Mouse (Mus musculus) 3T3-L1 (cell line): ENCODE results near the gene St8sia2.
"Not testable (repeated sequence)": the region's sequence is repeated elsewhere in the genome, so short reads cannot be mapped to it uniquely, and the experiment has no call there.

Experiments
- DNase-seq: peaks from one replicate; pipeline ENCODE4 v3.0.0-alpha.2; 2015; ENCODE audit warnings: low read depth, low spot score

St8sia2 gene

DNA sequence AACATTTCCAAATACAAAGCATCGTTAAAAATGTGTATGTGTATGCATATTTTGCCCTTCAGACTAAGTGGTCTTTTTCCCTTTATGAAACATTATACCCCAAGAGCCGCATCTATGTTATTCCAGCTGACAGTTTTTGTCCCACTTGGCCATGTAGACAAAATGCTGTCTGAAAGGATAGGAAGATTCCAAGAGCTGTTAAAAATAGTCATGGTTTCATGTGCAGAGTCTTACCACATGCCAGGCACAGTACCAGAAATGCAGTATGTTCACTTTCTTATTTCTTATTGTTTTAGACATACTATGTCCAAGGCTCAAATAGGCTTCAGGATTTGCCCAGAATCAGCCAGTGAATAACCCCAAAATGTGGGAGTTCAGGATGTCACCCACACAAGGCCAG, 24.1 kb downstream of the St8sia2 start:
- DNase-seq, result no peak

DNA sequence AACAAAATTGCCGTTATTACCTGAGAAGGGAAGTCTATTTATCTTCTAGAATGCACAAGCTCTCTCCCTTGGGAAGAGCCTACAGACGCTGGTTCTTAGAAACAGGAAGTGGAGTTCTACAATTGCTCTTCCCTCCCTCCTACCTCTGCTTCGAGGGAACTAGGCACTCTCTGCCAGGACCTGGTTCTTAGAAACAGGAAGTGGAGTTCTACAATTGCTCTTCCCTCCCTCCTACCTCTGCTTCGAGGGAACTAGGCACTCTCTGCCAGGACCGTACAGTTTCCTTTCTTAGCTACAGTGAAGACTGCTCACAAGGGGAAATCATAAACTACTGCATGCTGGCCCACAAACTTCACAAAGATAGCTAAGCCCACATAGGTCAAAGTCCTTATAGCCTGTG, 41.3 kb downstream of the St8sia2 start:
- not testable (repeated sequence) for DNase-seq

DNA sequence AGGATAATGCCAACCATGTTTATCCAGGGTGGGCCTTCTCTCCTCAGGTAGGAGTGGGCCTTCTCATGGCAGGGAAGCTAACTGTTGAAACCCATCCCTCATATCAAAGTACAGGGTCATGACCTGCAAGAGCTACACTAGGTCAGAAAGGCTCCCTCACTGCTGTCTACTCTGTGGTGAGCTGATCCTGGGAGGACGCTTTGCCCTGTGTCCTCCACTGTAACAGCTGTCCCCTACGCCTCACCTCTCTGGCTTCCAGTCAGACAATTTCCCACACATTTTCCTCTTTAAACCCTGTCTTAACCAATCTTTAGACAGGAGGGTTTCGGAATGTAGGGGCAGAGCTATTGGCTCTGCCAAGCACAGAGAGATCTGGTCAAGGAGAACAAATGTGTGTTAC, 48.3 kb downstream of the St8sia2 start:
- DNase-seq, result no peak

DNA sequence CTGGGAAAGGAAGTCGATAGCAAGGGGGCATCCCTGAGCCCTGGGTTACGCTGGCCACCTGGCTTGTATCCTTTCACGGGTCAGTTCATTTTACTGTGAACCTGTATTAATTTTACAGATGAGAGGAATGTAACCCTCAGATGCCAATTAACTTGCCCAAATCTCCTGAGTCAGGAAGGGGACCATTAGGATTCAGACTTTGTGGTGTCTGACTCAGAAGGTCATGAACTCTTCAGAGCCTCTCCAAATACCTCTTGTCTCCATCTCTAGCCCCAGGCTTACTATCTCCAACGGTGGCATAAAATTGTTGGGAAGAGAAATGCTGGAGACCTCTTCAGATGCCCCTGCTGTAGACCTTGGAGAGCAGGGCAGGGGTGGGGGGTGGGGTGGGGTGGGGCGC, 51.1 kb downstream of the St8sia2 start:
- peak; percentile 68 for DNase-seq

DNA sequence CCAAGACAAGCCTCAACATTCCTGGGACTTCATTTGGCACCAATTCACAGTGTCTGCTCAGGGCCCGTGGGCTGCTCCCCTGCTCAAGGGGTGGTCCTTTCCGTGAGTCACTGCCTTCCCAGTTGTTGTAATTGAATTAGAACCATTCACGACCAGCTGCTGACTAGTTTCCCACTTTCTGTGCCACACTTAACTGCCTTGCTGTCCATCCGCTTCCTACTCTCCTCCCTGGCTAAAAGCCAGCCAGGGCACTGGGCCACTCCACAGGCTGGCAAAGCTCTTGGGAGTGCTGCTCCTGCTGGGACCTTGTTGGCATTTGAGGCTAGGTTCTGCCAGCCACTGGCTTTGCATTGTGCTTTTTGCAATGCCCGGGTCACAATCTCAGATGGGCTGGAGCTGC, 59.0 kb downstream of the St8sia2 start:
- DNase-seq, result peak; percentile 7

DNA sequence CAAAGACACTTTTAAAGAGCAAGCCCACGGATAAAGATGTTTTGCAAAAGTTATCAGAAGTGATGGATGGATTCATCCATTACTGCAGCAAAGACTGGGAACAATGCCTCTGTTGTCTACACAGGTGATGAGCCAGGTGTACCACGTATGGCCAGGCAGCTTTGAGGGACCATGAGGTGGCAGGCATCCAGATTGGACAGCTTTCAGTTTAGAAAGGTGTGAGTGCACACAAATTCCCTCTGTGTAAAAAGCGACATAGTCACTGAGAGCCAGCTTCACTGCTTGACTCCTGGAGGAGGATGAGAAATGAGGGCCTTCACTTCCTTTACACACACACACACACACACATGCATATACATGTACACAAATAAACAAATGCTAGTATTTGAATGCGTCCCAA, 60.4 kb downstream of the St8sia2 start:
- DNase-seq, result no peak

DNA sequence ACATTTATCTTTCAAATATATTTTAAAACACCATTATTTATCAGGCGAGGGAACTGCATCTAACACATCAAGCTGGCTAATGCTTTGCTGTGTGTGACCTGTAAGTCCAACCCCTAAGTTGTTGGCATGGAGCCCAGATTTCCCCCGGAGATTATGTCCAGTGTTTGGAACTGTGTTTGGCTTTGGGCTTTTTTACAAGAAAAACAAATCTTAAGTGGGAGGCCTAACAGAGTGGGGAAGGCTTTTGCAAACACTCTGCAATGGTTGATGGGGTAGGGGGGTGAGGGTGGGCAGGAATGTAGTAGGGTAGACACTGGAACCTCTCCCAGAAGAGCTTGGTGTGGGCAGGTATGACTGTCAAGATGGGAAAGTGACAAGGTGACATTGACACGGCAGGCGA, 71.8 kb downstream of the St8sia2 start:
- DNase-seq, result peak; percentile 56

DNA sequence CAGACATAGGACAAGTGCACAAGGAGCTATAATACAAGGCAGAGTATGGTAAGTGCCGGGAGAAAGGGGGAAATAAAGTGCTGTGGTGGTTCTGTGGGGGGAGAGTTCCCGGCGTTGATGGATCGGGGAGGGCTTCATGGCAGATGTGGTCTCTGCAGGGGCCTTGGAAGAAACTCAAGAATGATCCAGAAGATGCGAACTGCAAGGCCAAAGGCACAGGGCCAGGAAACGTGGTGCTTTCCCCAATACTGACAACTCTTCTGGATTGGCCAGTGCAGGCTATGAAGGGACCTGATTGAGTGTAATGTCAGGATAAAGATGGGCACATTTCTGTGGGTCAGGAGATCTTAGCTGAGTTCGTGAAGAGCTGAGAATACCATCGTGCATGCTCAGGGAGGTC, 74.3 kb downstream of the St8sia2 start:
- no peak for DNase-seq

DNA sequence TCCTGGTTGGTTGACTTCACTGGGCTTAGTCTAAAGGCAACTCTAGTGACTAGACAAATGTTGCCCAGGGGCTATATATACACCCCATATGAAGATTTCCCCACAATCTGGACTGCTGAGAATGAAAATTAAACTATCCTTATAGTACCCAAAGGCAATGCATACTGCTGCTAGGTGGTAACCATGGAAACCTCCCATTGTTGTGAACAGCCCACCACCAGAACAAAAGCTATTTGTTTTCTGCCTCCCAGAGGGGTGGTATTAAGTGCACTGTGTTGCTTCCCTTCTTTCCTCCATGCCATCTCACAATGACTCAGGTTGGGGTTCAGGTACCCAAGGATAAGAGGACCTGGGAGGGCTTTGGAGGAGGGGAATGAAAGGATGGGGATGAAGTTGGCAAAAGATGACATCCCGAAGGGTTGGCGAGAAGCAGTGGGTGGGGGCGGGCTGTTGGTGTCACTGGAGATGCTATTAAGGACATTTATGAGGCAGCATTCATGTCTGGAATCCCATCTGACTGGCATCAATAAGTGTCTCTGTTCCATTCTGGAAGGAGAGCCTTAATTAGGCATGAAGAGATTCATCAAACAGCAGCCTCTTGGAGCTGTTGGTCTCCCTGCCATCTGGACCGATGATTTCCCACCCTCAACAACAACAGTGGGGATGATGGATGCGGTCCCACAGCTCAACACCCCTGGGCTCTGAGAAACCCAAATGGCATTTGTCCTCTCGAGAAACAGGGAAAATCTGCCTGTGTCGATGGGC, 75.3 kb downstream of the St8sia2 start:
- DNase-seq, result no peak

DNA sequence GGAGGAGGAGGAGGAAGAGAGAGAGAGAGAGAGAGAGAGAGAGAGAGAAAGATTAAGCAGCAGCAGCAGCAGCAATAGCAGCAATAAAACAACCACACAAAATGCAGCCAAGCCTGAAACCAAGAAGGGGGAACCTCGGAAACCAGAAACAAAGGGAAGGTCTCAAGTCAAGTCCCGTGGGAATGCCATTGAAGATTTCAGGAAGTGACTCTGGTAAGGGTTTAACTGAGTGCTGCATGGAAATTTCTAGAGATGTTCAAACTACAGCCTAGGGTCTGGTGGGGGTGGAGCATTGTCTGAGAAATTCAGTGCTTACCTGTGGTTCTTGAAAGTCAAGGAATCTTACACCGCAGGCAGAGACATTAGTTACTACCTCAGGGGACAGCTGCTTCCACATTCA, 77.4 kb downstream of the St8sia2 start:
- DNase-seq, result no peak

DNA sequence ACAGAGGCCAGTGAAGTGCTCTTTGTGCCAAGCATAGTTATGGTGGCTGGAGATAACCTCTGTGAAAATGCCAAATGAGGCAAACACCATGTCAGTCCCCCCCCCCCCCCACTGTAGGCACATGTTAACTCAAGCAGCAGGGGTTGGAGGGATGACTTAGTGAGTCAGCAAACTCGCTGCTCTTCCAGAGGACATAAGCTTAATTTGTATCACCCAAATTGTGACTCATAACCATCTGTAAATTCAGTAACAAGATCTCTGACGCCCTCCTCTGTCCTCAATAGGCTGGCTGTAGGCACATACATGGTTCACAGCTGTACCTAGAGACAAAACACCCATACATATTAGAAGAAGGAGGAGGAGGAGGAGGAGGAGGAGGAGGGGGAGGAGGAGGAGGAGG, 77.8 kb downstream of the St8sia2 start:
- peak; percentile 52 for DNase-seq

DNA sequence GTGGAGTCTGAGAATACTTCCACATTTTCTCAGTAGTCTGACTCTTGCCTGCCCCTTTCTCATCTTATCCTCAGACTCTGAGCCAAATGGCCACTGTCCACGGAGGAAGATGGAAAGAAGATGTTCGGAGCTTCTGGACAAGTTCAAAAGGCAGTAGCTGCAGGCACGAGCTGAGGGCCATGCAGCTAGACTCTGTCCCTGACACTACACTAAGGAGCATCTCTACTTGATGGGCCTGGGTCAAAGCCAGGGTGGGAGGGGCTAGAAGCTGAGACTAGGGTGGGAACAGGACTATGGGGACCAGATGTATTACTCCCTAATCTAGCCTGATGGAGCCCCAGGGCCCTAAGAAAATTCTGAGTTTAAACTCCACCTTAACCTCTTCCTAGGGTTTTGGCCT, 80.5 kb downstream of the St8sia2 start:
- no peak for DNase-seq

DNA sequence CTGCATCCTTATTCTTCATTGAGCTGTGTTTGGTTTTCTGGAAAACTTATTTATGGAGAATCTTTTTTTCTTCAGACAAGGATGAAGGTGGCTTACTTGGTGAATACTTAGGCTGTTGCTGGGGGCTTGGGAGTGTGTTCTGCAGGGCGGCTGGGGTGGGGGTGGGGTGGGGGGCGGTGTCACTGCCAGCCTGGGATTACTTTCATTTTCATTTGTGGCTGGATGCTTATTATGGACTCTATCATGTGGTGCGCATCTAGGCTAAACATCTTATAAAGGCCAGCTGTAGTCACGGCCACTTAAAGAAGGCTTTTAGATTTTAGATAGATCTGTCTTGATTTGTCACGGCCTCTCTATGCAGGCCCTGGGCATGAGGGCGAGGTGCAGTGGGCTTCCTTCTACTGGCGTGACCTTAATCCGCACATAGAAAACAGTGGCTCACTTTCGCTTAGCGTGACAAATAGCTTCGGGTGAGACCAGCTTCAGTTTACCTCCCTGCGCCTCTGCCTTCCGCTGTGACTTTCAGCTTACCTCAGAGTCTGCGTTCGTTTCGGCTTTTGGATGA, 92.5 kb downstream of the St8sia2 start:
- no peak for DNase-seq

DNA sequence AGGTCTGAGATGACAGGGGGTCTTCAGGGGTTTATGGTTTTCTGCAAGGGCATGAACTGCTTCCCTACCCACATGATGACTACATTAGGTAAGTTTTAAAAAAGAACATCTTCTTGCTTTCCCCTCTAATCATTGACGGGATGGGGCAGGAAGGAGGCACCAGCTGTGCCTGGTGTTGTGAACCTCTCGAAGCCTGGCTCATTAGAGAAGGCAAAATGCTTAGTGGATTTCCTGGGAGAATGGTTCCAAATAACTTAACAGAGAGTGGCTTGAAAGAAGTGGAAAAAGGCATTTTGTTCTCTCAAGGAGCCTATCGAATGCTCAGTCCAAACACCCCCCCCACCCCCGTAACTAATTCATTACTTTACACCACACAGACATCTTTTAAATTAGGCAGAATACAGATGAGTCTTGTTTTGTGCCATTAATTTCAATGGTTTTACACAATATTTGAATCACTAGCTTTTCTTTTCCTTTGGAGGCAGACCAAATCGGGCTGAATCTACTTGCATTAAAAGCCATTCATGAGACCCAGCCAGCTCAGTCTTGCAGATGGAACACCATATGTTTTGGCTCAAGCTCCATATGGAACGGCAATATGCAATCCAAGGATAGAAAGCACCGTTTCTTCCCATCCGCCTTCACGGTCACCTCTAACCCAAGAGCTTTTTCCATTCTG, 95.7 kb downstream of the St8sia2 start:
- DNase-seq, result no peak

DNA sequence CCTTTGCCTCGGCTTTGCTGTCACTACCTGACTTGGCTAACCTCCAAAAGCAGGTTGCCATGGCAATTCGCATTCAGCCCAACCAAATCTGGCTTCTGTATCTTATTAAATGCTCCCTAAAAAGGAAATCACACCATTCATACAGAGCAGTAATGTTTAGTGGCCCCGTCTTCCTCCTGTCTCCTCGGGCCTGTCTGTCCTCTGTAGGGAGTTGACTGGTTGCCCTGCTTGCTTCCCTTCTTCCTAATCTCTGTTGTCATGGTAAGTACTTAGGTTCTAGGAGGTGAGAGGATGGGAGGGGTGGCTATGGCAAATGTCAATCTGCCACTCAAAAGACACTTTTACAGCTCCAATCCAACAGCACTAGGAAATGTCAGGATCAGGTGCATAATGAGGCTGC, 101.6 kb downstream of the St8sia2 start:
- DNase-seq, result no peak

DNA sequence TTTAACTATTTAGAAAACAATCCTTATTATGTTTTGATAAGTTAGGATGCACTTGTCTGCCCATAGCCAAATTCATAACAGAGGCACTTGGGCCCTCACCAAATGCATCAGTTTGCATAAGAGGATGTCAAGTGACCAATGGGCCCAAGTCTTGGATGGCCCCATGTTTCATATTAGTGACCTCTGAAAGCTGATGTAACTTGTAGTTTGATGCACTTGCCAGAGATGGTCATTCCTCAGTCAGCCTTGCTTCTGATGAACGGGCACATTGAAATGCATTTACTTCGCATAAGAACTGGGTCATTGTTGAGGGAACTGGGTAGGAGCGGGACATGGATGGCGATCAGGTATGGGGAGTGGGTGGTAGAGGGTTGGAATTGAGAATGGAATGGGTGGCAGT, 102.6 kb downstream of the St8sia2 start:
- no peak for DNase-seq

DNA sequence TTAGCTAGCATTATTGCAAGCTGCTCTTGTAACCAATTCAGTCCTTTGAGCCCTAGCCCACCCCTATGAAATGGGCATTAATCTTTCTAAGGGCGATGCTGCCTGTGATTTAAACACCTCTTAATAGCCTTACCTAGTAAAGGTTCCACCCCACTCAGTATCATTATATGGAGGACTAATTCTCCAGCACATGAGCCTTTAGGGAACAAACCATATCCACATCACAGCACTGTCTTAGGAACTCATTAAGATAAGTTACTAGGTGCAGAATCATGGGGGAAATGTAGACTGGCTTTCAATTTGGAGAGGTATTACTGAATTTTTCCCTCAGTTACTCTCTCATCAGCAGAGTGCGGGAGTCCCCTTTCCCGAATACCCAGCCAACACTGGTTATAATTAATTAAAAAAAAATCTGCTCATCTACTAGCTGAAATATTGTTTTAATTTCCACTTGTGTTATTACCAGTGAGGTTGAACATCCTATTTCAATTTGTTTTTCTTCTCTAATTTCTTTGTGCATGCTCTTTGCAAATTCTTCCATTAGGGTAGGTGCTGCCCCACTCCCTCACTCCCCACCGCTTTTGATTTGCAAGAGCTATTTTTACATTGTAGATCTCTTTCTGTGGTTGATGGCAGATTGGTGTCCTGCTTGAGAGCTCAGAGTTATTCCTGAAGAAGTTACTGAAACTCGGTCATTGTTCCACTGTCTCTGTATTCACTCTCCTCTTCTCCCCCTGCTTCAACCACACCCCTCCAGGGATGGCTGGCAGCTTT, 103.9 kb downstream of the St8sia2 start:
- no peak for DNase-seq

DNA sequence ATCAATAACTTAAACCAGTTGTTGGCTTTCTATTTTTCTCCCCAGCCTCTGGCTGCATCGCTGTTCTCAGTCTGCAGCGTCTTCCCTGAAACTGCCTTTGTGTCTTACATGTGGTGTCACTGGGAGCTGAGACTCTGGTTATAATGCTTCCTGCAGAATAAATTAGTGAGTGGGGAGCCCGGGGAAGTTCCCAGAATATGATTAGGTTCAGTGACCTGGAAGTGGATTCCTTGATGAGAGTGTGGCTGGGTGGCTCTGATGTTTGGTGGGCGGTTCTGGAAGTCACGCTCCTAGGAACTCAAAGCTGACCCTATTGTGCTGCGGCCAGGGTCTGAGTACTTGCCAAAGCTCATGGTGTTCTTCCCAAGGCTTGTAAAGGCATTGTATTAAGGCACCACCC, 119.0 kb downstream of the St8sia2 start:
- DNase-seq, result no peak

DNA sequence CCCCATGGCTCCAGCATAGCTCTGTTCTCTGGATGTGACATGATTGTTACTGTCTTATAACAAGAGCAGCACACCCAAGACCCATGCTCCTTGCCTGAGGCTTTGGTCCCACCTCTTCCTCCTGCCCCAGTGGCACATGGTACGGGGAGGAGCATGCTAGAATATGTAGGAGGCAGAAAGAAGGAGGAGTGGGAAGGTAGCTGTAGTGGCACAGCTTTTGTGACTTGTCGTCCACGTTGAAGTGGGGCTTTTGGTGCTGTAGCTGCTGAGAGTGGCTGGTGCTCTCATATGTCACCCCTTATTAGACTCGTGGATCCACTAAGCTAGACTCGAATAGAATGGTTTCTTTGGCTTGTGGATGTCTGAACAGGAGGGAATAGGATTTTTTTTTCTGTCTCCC, 121.7 kb downstream of the St8sia2 start:
- no peak for DNase-seq

DNA sequence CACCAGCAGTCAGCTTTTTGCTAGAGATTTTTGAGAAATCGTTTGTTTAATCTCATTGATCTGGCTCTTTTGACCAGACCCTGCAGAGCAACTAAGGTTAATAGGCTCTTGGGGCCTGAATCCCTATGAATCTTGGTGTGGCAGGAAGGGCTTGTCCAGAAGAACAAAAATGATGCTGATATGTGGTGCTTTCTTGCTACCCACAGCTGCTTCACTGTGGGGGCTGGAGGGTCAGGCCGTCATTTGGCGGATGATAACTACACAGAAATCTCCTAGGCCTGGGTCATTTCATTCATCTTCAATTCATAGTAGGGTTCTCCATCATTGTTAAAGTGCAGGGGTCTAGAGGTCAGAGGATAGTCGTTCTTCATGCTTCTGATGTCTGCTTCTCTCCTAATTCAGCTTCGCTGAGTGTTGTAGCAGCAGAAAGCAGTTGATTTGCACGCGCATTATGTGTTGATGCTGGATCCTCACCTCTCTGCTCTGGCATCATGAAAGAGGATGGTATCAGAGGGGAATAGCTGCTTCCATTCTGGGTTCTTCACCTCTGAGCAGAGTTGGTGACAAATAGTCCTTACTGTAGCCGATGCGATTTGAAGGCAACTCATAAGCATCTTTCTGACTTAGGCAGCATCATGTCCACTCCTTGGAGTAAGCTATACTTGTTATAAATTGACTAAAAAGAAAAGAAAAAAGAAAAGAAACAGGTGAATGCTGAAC, 122.4 kb downstream of the St8sia2 start:
- no peak for DNase-seq

DNA sequence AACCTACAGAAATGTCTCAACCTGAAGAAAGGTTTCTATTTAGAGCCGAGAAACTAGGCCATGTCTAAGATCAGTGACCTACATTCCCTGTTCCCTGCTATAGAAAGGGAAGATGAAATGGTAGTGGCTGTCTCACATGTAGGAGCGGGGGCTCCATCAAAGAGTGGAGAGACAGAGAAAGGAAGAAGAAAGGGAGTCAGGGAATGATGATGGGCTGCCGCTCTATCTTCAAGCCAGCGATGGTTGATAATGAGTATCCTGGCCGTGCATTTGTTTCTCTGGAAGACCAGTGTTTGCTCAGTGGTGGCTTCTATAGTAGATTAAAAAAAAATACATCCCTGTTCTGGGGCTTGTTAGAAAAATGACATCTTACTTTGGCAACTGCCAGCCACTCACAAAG, 123.0 kb downstream of the St8sia2 start:
- no peak for DNase-seq
